Mouse (Mus musculus) liver, postnatal 0 days (tissue): ENCODE data around the gene Mta3.

Experiments used
- CTCF ChIP-seq: sonication (generic); IDR thresholded peaks from 2 replicates; pipeline ENCODE4 v1.5.1; 2016; ENCODE audit warnings: antibody characterized with exemption, low read depth
- EP300 ChIP-seq: IDR thresholded peaks from 2 replicates; pipeline ENCODE4 v1.6.1; 2016; ENCODE audit warnings: antibody characterized with exemption, low read depth, mild to moderate bottlenecking

DNA sequence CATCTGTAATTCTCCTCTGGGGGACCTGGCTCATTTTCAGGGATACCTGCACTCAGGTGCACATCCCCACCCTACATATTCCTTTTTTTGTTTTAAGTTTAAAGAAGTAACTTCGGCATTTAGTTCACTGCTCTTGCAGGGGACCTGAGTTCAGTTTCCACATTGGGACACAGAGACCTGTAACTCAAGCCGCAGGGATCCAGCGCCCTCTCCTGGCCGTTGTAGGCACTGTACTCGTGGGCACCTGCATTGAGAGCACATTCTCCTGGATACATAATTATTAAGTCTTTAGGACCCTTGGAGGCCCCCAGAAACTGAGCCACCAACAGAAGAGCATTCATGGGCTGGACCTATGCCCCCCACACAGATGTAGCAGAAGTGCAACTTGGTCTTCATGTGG is 26.8 kb downstream of the Mta3 start:
- peak; percentile 98 for TF ChIP-seq CTCF
- TF ChIP-seq EP300: no peak
